ENCODE assay signal across 30 mouse cellular contexts in the genomic region with DNA sequence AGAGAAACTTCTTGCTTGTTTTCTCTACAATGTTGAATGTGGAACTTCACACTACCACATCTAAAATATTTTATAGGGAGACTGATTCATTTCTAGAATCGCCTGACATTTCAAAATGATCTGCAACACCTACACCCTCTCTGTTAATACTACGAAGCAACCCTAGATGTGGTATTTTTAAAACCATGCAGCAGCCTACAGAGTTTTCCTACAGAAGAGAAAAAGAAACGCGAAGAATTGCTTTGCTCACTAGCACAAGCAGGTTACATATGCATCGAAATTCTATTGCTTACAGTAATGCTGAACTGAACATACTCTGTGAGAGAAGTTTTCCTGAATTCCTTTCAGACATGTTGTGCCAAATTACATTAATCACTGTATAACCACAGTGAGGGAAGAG.
DNase-seq lines count a peak whose midpoint lies in the region; ATAC-seq and TF ChIP-seq lines count a peak whose summit lies in the region.
"Had no signal": no experiment of that assay in that cellular context is flagged by ENCODE, and none has a peak within 500 bp of the region (broad histone marks: within the 10 kb centered on the region; RNA-seq: fewer than 3 reads in every experiment).

No protein-coding gene starts in this region.

- 87% methylated on average over 5 of the region's 5 CpGs for WGBS in liver, embryonic 11.5 days

- intact Hi-C loops in left cerebral cortex, adult 2 months (cut with DNase I) = no loop called here

- H3K4me1 ChIP-seq in liver, embryonic 11.5 days (replicated peaks; ENCODE audit: control insufficient read depth, insufficient read depth, low read length) = no peaks in the 10 kb centered on the region
- H3K4me1 ChIP-seq: embryonic facial prominence, embryonic 12.5 days; embryonic facial prominence, embryonic 15.5 days; forebrain, embryonic 12.5 days; forebrain, embryonic 15.5 days; heart, embryonic 10.5 days; heart, embryonic 13.5 days; hindbrain, embryonic 12.5 days; hindbrain, embryonic 15.5 days had no signal

- H3K4me2 ChIP-seq in liver, embryonic 11.5 days = no peak overlapping the region
- H3K4me2 ChIP-seq: embryonic facial prominence, embryonic 12.5 days; embryonic facial prominence, embryonic 15.5 days; forebrain, embryonic 12.5 days; forebrain, embryonic 15.5 days; heart, embryonic 13.5 days; hindbrain, embryonic 12.5 days; hindbrain, embryonic 15.5 days had no signal

- no peak for TF ChIP-seq CTCF in left cerebral cortex, adult 2 months (IDR thresholded peaks at IDR 0.05)

- no peak overlapping the region for H3K27ac ChIP-seq in left cerebral cortex, adult 2 months
- H3K27ac ChIP-seq in liver, embryonic 11.5 days (ENCODE audit: low read depth, low read length) = no peak overlapping the region
- H3K27ac ChIP-seq: embryonic facial prominence, embryonic 12.5 days; embryonic facial prominence, embryonic 15.5 days; forebrain, embryonic 12.5 days; forebrain, embryonic 15.5 days; heart, adult 2 months; heart, embryonic 10.5 days; heart, embryonic 13.5 days; hindbrain, embryonic 12.5 days; hindbrain, embryonic 15.5 days had no signal

- H3K9ac ChIP-seq in liver, embryonic 11.5 days (ENCODE audit: low read depth, low read length) = no peak overlapping the region
- H3K9ac ChIP-seq: embryonic facial prominence, embryonic 12.5 days; embryonic facial prominence, embryonic 15.5 days; forebrain, embryonic 12.5 days; forebrain, embryonic 15.5 days; heart, embryonic 13.5 days; hindbrain, embryonic 12.5 days; hindbrain, embryonic 15.5 days had no signal

- ATAC-seq in frontal cortex, adult (ENCODE audit: low TSS enrichment) = peak; percentile 83
- no peak for ATAC-seq in liver, embryonic 11.5 days (replicated peaks; ENCODE audit: low FRiP score)
- ATAC-seq: forebrain, embryonic 15.5 days; Patski had no signal

- H3K27me3 ChIP-seq in liver, embryonic 11.5 days (replicated peaks; ENCODE audit: control insufficient read depth, insufficient read depth, low read length) = no peaks in the 10 kb centered on the region
- H3K27me3 ChIP-seq: CH12.LX; embryonic facial prominence, embryonic 12.5 days; embryonic facial prominence, embryonic 15.5 days; forebrain, embryonic 12.5 days; forebrain, embryonic 15.5 days; heart, embryonic 13.5 days; hindbrain, embryonic 12.5 days; hindbrain, embryonic 15.5 days had no signal

- H3K36me3 ChIP-seq in liver, embryonic 11.5 days (ENCODE audit: control insufficient read depth, insufficient read depth, low read length) = no peaks in the 10 kb centered on the region
- H3K36me3 ChIP-seq: embryonic facial prominence, embryonic 12.5 days; embryonic facial prominence, embryonic 15.5 days; forebrain, embryonic 12.5 days; forebrain, embryonic 15.5 days; G1E; heart, embryonic 10.5 days; heart, embryonic 13.5 days; hindbrain, embryonic 12.5 days; hindbrain, embryonic 15.5 days had no signal

- no peak overlapping the region for H3K4me3 ChIP-seq in left cerebral cortex, adult 2 months
- no peak overlapping the region for H3K4me3 ChIP-seq in liver, embryonic 11.5 days (ENCODE audit: low read depth, low read length)
- H3K4me3 ChIP-seq: embryonic facial prominence, embryonic 12.5 days; embryonic facial prominence, embryonic 15.5 days; forebrain, embryonic 12.5 days; forebrain, embryonic 15.5 days; heart, adult 2 months; heart, embryonic 10.5 days; heart, embryonic 13.5 days; hindbrain, embryonic 12.5 days; hindbrain, embryonic 15.5 days had no signal

- no peak for DNase-seq in frontal cortex, postnatal 10 days (ENCODE audit: low spot score in 2 of 2)
- peak; percentile 3 to 5 for DNase-seq in left cerebral cortex, adult 9 months (ENCODE audit: low spot score in 2 of 2)
- DNase-seq in left cerebral cortex, adult 2 months (ENCODE audit: extremely low spot score in 1 of 2, low spot score in 2 of 2) = no peak
- peak; percentile 6 to 8 for DNase-seq in right cerebral cortex, adult 2 months (ENCODE audit: low spot score in 2 of 2)
- no peak for DNase-seq in right cerebral cortex, postnatal 10 days (ENCODE audit: low spot score in 2 of 2)
- DNase-seq in liver, embryonic 11.5 days (ENCODE audit: low spot score) = no peak
- no peak for DNase-seq in urinary bladder, postnatal 14 days (ENCODE audit: low spot score)
- DNase-seq: adrenal gland, postnatal 10 days; adrenal gland, postnatal 36 days; cerebellum, adult 11 months; cerebellum, adult 2 months; cerebellum, adult 9-11 months; cerebellum, postnatal 25 days; gastrocnemius, postnatal 10 days; gastrocnemius, postnatal 36 days; heart, adult 2 months; heart, postnatal 14 days; heart, postnatal 4 days had no signal

- no peaks in the 10 kb centered on the region for H3K9me3 ChIP-seq in liver, embryonic 11.5 days (ENCODE audit: control insufficient read depth, low read length)
- H3K9me3 ChIP-seq: embryonic facial prominence, embryonic 12.5 days; embryonic facial prominence, embryonic 15.5 days; forebrain, embryonic 12.5 days; forebrain, embryonic 15.5 days; G1E; heart, embryonic 10.5 days; heart, embryonic 13.5 days; hindbrain, embryonic 12.5 days; hindbrain, embryonic 15.5 days had no signal

Comparison
In these comparisons a context has a peak if more than half of its experiments do, and no peak if none do; other contexts are left out.
1. DNase-seq: peak in left cerebral cortex, adult 9 months (2 of 2) and right cerebral cortex, adult 2 months (2 of 2); none in frontal cortex, postnatal 10 days (0 of 2), left cerebral cortex, adult 2 months (0 of 2), right cerebral cortex, postnatal 10 days (0 of 2), liver, embryonic 11.5 days (single experiment) and urinary bladder, postnatal 14 days (single experiment).